Mouse (Mus musculus): ENCODE results near the gene Zfp729a. TPM values are rescaled to one million over a fixed set of nuclear protein-coding genes. Genes with fewer than 3 reads are reported as not detected.
"Not testable (repeated sequence)": the region's sequence is repeated elsewhere in the genome, so short reads cannot be mapped to it uniquely, and the experiment has no call there.

The Zfp729a gene
- 0.71 and 1.2 TPM in 2 replicates for polyA plus RNA-seq (2015; fragmentation: Nextera tagmentation; extraction: Ambion mirVana)

GRCm38 (mm10) chr13:67637294-67638007, at the start of gene Zfp729a, which contains the start of gene Gm49345:
TSS of gene Zfp729a (minus strand) at chr13:67637791.
TSS of gene Gm49345 (minus strand) at chr13:67637769.
- under 1% methylated on average over 19 of the region's 19 CpGs for WGBS (ENCODE audit: insufficient replicate concordance)
- no peaks in the 10 kb centered on the region for H3K9me3 ChIP-seq (replicated peaks)
- DNase-seq (peak; percentile 63), ATAC-seq (ENCODE audit: low read depth) (peak; percentile 97)
- peaks cover 5% of the 10 kb centered on the region for H3K4me1 ChIP-seq (replicated peaks)
- peak within 1 kb of the TSS; percentile 63 for H3K27ac ChIP-seq
- peak within 1 kb of the TSS; percentile 79 for H3K9ac ChIP-seq
- H3K4me2 ChIP-seq, result peak within 1 kb of the TSS; percentile 63
- no peaks in the 10 kb centered on the region for H3K36me3 ChIP-seq
- H3K27me3 ChIP-seq, result no peaks in the 10 kb centered on the region
- H3K4me3 ChIP-seq (replicated peaks), result peak within 1 kb of the TSS; percentile 85

- Histone ChIP-seq H3K4me1 (replicated peaks) (peaks cover 4% of the 10 kb centered on the region; the same call in 1 of the 2 replicates), H3K4me2 (no peak within 1 kb of the TSS), H3K36me3 (no peaks in the 10 kb centered on the region), H3K4me3 (replicated peaks) (no peak within 1 kb of the TSS), H3K9ac (no peak within 1 kb of the TSS), H3K9me3 (replicated peaks) (no peaks in the 10 kb centered on the region), H3K27ac (no peak within 1 kb of the TSS), H3K27me3 (no peaks in the 10 kb centered on the region)
- 63% methylated on average over 4 of the region's 4 CpGs for WGBS (ENCODE audit: insufficient replicate concordance)
- no peak for DNase-seq
- ATAC-seq (ENCODE audit: low read depth), result no peak
These were observed 49.4 kb upstream of the Zfp729a start, which contains the start of gene Zfp738 for GRCm38 (mm10) chr13:67686971-67687370. TSS of gene Zfp738 (minus strand) at chr13:67687071.

- 72% methylated on average over 2 of the region's 2 CpGs for WGBS (ENCODE audit: insufficient replicate concordance)
- Histone ChIP-seq H3K4me3 (replicated peaks) (peak overlapping the region; percentile 72), H3K9ac (0 out of 2 replicates have a peak overlapping the region, but pooled peaks have one; percentile 77), H3K4me2 (peak overlapping the region; percentile 72)
- ATAC-seq (ENCODE audit: low read depth); H3K9me3 ChIP-seq (replicated peaks); H3K4me1 ChIP-seq (replicated peaks); H3K27me3 ChIP-seq; H3K27ac ChIP-seq; H3K36me3 ChIP-seq; DNase-seq: not testable (repeated sequence)
These were observed 46.2 kb upstream of the Zfp729a start for GRCm38 (mm10) chr13:67683841-67684240.

- Histone ChIP-seq H3K4me3 (replicated peaks) (peak overlapping the region; percentile 72), H3K9ac (peak overlapping the region; percentile 77), H3K4me2 (peak overlapping the region; percentile 72)
- WGBS (ENCODE audit: insufficient replicate concordance), result 14% methylated on average over 16 of the region's 16 CpGs
- H3K9me3 ChIP-seq (replicated peaks); H3K27ac ChIP-seq; H3K27me3 ChIP-seq; H3K36me3 ChIP-seq; H3K4me1 ChIP-seq (replicated peaks): not testable (repeated sequence)
- DNase-seq, result peak; percentile 67
- ATAC-seq (ENCODE audit: low read depth), result peak; percentile 98
These were observed 45.6 kb upstream of the Zfp729a start for GRCm38 (mm10) chr13:67682959-67683735.

GRCm38 (mm10) chr13:67674902-67675301, 37.3 kb upstream of the Zfp729a start:
- H3K27ac ChIP-seq, result no peak overlapping the region
- no peak overlapping the region for H3K4me3 ChIP-seq (replicated peaks)
- 45% methylated on average over 2 of the region's 2 CpGs for WGBS (ENCODE audit: insufficient replicate concordance)
- DNase-seq (no peak), ATAC-seq (ENCODE audit: low read depth) (no peak)
- H3K27me3 ChIP-seq, result no peaks in the 10 kb centered on the region
- peaks cover 4% of the 10 kb centered on the region for H3K36me3 ChIP-seq
- H3K9ac ChIP-seq, result no peak overlapping the region
- H3K4me1 ChIP-seq (replicated peaks), result no peaks in the 10 kb centered on the region
- no peaks in the 10 kb centered on the region for H3K9me3 ChIP-seq (replicated peaks)
- no peak overlapping the region for H3K4me2 ChIP-seq

GRCm38 (mm10) chr13:67652496-67652895, 14.9 kb upstream of the Zfp729a start:
- Histone ChIP-seq H3K4me2 (no peak overlapping the region), H3K27me3 (no peaks in the 10 kb centered on the region), H3K9ac (no peak overlapping the region), H3K36me3 (no peaks in the 10 kb centered on the region), H3K4me1 (replicated peaks) (no peaks in the 10 kb centered on the region), H3K9me3 (replicated peaks) (no peaks in the 10 kb centered on the region), H3K4me3 (replicated peaks) (no peak overlapping the region), H3K27ac (no peak overlapping the region)
- ATAC-seq (ENCODE audit: low read depth) (no peak), DNase-seq (no peak)
- 35% methylated on average over 3 of the region's 3 CpGs for WGBS (ENCODE audit: insufficient replicate concordance)

GRCm38 (mm10) chr13:67610108-67610507, 27.5 kb downstream of the Zfp729a start:
- 0 out of 2 replicates have a peak, but pooled peaks cover 4% of the 10 kb centered on the region for H3K9me3 ChIP-seq (replicated peaks)
- no peak overlapping the region for H3K27ac ChIP-seq
- H3K36me3 ChIP-seq, result no peaks in the 10 kb centered on the region
- no peaks in the 10 kb centered on the region for H3K27me3 ChIP-seq
- H3K9ac ChIP-seq, result no peak overlapping the region
- no peak overlapping the region for H3K4me2 ChIP-seq
- ATAC-seq (ENCODE audit: low read depth) (no peak), DNase-seq (no peak)
- H3K4me3 ChIP-seq (replicated peaks), result 0 out of 2 replicates have a peak overlapping the region, but pooled peaks have one; percentile 80
- WGBS (ENCODE audit: insufficient replicate concordance), result 71% methylated on average over 4 of the region's 4 CpGs
- peaks cover 5% of the 10 kb centered on the region for H3K4me1 ChIP-seq (replicated peaks)

GRCm38 (mm10) chr13:67609066-67609876, 28.3 kb downstream of the Zfp729a start, which contains the start of gene Zfp729b:
TSS of gene Zfp729b (minus strand) at chr13:67609707.
- H3K9ac ChIP-seq, result peak within 1 kb of the TSS; percentile 77
- H3K9me3 ChIP-seq (replicated peaks), result 0 out of 2 replicates have a peak, but pooled peaks cover 4% of the 10 kb centered on the region
- peaks cover 5% of the 10 kb centered on the region for H3K4me1 ChIP-seq (replicated peaks)
- peak within 1 kb of the TSS; percentile 57 for H3K4me2 ChIP-seq
- H3K36me3 ChIP-seq, result no peaks in the 10 kb centered on the region
- DNase-seq (peak; percentile 62), ATAC-seq (ENCODE audit: low read depth) (peak; percentile 91)
- peak within 1 kb of the TSS; percentile 80 for H3K4me3 ChIP-seq (replicated peaks)
- H3K27me3 ChIP-seq, result no peaks in the 10 kb centered on the region
- H3K27ac ChIP-seq, result peak within 1 kb of the TSS; percentile 41; the same call in 1 of the 2 replicates
- 3% methylated on average over 20 of the region's 20 CpGs for WGBS (ENCODE audit: insufficient replicate concordance)

- Histone ChIP-seq H3K4me1 (replicated peaks) (no peaks in the 10 kb centered on the region), H3K36me3 (no peaks in the 10 kb centered on the region), H3K27me3 (no peaks in the 10 kb centered on the region), H3K4me3 (replicated peaks) (no peak overlapping the region), H3K9me3 (replicated peaks) (no peaks in the 10 kb centered on the region), H3K4me2 (no peak overlapping the region), H3K9ac (no peak overlapping the region), H3K27ac (no peak overlapping the region)
- WGBS (ENCODE audit: insufficient replicate concordance), result 56% methylated on average over 5 of the region's 5 CpGs
- ATAC-seq (ENCODE audit: low read depth) (no peak), DNase-seq (no peak)
These were observed 64.9 kb downstream of the Zfp729a start for GRCm38 (mm10) chr13:67572591-67573189.

Data from liver, embryonic 13.5 days (tissue).